Mouse (Mus musculus) neural tube, embryonic 15.5 days (tissue): Measurements from ENCODE around the gene Nat8f5. TPM values are rescaled to one million over a fixed set of nuclear protein-coding genes. Genes with fewer than 3 reads are reported as not detected.
"Not testable (repeated sequence)": the region's sequence is repeated elsewhere in the genome, so short reads cannot be mapped to it uniquely, and the experiment has no call there.

Experiments used
- ATAC-seq: fragments of 200-750 bp; cut with Nextera tagmentation; 2 replicates; pipeline ENCODE4 v1.8.0; 2017; ENCODE audit warnings: mild to moderate bottlenecking, moderate TSS enrichment, moderate library complexity; ENCODE audit not compliant: low FRiP score
- H3K27ac ChIP-seq: fragments of 300-500 bp; sonication (generic); replicated peaks from 2 replicates; pipeline ENCODE4 v1.5.1; 2015; ENCODE audit warnings: mild to moderate bottlenecking, inconsistent platforms
- H3K27me3 ChIP-seq: fragments of 300-500 bp; sonication (generic); replicated peaks from 2 replicates; pipeline ENCODE4 v1.6.1; 2015; ENCODE audit warnings: inconsistent platforms
- H3K36me3 ChIP-seq: fragments of 300-500 bp; sonication (generic); 2 replicates; pipeline ENCODE4 v1.6.1; 2015; ENCODE audit warnings: inconsistent platforms
- H3K4me1 ChIP-seq: fragments of 300-500 bp; sonication (generic); 2 replicates; pipeline ENCODE4 v1.6.1; 2015; ENCODE audit warnings: inconsistent platforms
- H3K4me2 ChIP-seq: fragments of 300-500 bp; sonication (generic); 2 replicates; pipeline ENCODE4 v1.6.1; 2015; ENCODE audit warnings: inconsistent platforms, mild to moderate bottlenecking, moderate library complexity
- H3K4me3 ChIP-seq: fragments of 300-500 bp; sonication (generic); replicated peaks from 2 replicates; pipeline ENCODE4 v1.5.1; 2015; ENCODE audit warnings: mild to moderate bottlenecking, inconsistent platforms
- H3K9ac ChIP-seq: fragments of 300-500 bp; sonication (generic); replicated peaks from 2 replicates; pipeline ENCODE4 v1.6.1; 2015; ENCODE audit warnings: mild to moderate bottlenecking, inconsistent platforms
- H3K9me3 ChIP-seq: fragments of 300-500 bp; sonication (generic); replicated peaks from 2 replicates; pipeline ENCODE4 v1.6.1; 2016; ENCODE audit warnings: inconsistent platforms
- WGBS: fragments of 180-500 bp; shearing (Covaris S2); methylation state at CpG from one replicate; pipeline ENCODE4 v1.1.7; 2015; ENCODE audit warnings: mixed read lengths; 5-methylcytosine and 5-hydroxymethylcytosine counted together
- polyA plus RNA-seq: library from polyadenylated mRNA; unstranded; fragments of >200 nt; fragmentation: Nextera tagmentation; extraction: Ambion mirVana; gene quantifications from 2 replicates; pipeline ENCODE4 v1.2.1, GENCODE M21; 2015

The Nat8f5 gene
- polyA plus RNA-seq, 1 experiment from 2014 or later, result 0.20 TPM

DNA sequence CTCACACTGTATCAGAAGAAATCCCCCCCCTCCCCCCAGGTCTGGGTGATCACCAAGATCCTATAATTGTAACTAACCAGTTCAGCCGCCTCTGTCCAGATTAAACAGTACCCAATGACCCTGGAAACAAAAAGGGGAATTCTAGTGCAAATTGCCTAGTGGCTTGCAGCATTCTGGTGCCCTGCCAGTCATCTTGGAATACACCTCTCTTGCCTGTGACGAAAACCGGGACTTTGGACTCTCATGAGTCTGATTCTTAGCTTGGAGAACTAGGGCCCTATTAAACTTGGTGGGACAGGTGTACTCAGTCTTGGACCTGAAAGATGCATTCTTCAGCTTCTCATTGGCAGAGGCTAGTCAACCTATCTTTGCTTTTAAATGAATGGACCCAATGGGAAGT, 32.7 kb upstream of the Nat8f5 start:
- H3K4me3 ChIP-seq, result no peak overlapping the region
- ATAC-seq, result no peak
- WGBS, result 78% methylated on average over 3 of the region's 3 CpGs

DNA sequence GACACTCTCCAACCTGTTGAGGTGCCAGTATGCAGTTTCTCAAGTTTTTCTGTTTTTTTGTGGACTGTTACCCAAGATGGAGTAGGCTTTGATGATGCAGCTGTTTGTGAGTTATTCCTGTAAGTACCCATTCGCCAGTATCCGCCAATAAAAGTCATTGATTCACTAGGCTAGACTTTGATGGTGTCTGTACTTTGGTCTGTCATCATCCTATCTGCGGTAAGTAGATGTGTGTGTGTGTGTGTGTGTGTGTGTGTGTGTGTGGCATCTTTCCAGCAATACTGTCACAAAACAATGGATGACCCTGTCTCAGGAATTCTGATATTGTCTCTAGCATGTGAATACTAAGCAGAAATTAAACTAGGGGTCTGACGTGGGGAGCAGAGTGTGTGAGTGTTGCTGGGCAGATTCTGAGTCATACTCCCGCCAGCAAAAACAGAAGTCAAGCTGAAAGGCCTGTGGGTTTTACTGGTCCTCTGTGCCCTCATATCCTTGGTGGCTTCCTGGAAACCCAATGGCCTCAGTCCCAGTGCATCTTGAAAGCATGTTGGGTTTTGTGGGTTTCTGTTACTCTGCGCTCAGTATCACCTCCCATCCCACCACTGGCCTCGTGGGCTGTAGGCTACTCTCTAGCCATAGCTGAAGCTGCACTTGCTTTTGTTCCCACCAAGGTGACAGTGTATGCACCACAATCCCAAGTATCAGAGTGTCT, 30.4 kb upstream of the Nat8f5 start:
- Histone ChIP-seq H3K4me1 (0 out of 2 replicates have a peak, but pooled peaks cover 3% of the 10 kb centered on the region), H3K9me3 (no peaks in the 10 kb centered on the region), H3K27ac (no peak overlapping the region), H3K9ac (no peak overlapping the region), H3K27me3 (no peaks in the 10 kb centered on the region), H3K4me3 (no peak overlapping the region), H3K4me2 (no peak overlapping the region), H3K36me3 (no peaks in the 10 kb centered on the region)
- ATAC-seq, result no peak
- 92% methylated on average over 7 of the region's 7 CpGs for WGBS

More for the DNA sequence above, 32.7 kb upstream of the Nat8f5 start:
- Histone ChIP-seq H3K9ac (no peak overlapping the region), H3K4me1 (no peaks in the 10 kb centered on the region), H3K4me2 (no peak overlapping the region), H3K27ac (no peak overlapping the region), H3K9me3 (no peaks in the 10 kb centered on the region), H3K27me3 (no peaks in the 10 kb centered on the region), H3K36me3 (no peaks in the 10 kb centered on the region)

DNA sequence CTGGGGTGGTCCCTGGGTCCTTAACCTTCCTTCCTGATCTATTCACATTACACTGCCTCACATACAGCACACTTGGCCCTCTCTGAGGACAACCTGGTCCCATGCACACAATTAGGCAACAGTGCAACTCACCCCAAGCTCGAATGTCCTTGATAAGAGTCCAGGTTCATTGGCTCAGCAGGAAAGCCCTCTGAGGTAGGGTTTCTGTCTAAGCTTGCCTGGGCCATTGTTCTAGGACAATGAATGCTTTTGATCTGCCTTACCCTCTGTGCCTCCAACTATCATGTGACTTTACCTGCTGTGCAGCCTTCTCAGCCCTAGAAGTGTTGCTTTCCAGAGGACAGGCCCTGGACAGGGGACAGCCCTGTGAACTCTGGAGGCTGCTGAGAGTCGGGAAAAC, 28.5 kb upstream of the Nat8f5 start:
- H3K4me2 ChIP-seq, result no peak overlapping the region
- H3K4me1 ChIP-seq, result 0 out of 2 replicates have a peak, but pooled peaks cover 3% of the 10 kb centered on the region
- H3K27me3 ChIP-seq, result no peaks in the 10 kb centered on the region
- H3K9ac ChIP-seq, result no peak overlapping the region
- WGBS, result 16% methylated on average over 2 of the region's 2 CpGs
- no peak overlapping the region for H3K4me3 ChIP-seq
- no peak for ATAC-seq
- H3K27ac ChIP-seq, result no peak overlapping the region
- no peaks in the 10 kb centered on the region for H3K9me3 ChIP-seq
- H3K36me3 ChIP-seq, result no peaks in the 10 kb centered on the region

DNA sequence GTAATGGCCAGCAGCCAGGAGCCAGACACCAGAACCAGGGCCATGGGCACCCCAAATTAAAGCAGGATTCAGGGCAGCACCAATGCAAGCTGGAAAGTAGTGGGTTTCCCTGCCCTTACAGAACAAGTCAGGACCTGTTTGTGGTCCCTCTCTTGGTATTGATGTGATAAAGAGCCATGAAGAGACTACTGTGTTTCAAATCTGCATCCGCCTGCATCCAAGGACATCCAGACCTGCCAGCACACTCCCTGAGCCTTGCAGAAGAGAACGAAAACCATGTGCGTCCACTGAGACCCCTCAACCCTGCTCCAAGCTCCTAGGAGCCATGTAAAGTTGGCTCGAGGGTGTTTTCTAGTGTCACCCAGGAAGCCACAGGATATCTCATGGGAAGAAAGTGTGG, 27.4 kb upstream of the Nat8f5 start:
- H3K9ac ChIP-seq, result no peak overlapping the region
- no peak for ATAC-seq
- H3K4me2 ChIP-seq, result no peak overlapping the region
- no peak overlapping the region for H3K4me3 ChIP-seq
- WGBS, result 91% methylated on average over 4 of the region's 4 CpGs
- H3K36me3 ChIP-seq, result no peaks in the 10 kb centered on the region
- H3K9me3 ChIP-seq, result no peaks in the 10 kb centered on the region
- H3K27me3 ChIP-seq, result no peaks in the 10 kb centered on the region
- 0 out of 2 replicates have a peak, but pooled peaks cover 3% of the 10 kb centered on the region for H3K4me1 ChIP-seq
- no peak overlapping the region for H3K27ac ChIP-seq

DNA sequence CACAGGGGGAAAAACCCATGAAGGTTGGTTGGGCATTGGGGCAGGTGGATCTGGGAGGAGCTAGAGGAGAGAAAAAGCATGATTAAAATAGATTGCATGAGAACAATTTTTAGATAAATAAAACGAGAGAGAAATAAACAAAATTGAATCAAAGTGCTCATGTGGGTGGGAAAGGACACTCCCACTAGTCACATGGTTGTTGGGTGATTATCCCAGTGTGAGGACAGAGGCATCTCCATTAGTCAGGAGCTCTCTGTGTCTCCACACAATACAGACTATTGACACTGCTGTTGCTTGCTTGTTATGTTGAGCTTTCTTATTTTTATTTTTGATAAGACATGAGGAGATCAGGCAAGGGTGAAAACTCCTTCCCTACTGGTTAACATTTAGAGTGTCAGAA, 26.1 kb upstream of the Nat8f5 start:
- Histone ChIP-seq H3K4me3 (no peak overlapping the region), H3K9ac (no peak overlapping the region), H3K4me1 (0 out of 2 replicates have a peak, but pooled peaks cover 3% of the 10 kb centered on the region), H3K27me3 (no peaks in the 10 kb centered on the region), H3K4me2 (no peak overlapping the region), H3K27ac (no peak overlapping the region), H3K36me3 (no peaks in the 10 kb centered on the region), H3K9me3 (no peaks in the 10 kb centered on the region)
- WGBS, result 66% methylated on average over 1 of the region's 1 CpGs
- ATAC-seq, result no peak

DNA sequence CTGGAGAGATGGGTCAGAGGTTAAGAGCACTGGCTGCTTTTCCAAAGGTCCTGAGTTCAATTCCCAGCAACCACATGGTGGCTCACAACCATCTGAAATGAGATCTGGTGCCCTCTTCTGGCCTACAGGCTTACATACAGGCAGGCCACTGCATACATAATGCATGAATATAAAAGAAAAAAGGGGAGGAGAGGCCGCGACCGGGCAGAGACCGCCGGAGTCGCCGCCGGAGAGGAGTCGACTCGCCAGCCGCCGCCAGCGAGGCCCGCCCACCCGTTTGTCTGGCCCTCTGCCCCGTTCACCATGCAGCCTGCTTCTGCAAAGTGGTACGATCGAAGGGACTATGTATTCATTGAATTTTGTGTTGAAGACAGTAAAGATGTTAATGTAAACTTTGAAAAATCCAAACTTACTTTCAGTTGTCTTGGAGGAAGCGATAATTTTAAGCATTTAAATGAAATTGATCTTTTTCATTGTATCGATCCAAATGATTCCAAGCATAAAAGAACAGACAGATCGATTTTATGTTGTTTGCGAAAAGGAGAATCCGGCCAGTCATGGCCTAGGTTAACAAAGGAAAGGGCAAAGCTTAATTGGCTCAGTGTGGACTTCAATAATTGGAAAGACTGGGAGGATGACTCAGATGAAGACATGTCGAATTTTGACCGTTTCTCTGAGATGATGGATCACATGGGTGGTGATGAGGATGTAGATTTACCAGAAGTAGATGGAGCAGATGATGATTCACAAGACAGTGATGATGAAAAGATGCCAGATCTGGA, 23.1 kb upstream of the Nat8f5 start:
- not testable (repeated sequence) for H3K9me3 ChIP-seq, H3K27ac ChIP-seq, H3K4me3 ChIP-seq, ATAC-seq, H3K36me3 ChIP-seq, H3K9ac ChIP-seq, H3K27me3 ChIP-seq, H3K4me1 ChIP-seq, H3K4me2 ChIP-seq
- WGBS, result 68% methylated on average over 25 of the region's 25 CpGs

DNA sequence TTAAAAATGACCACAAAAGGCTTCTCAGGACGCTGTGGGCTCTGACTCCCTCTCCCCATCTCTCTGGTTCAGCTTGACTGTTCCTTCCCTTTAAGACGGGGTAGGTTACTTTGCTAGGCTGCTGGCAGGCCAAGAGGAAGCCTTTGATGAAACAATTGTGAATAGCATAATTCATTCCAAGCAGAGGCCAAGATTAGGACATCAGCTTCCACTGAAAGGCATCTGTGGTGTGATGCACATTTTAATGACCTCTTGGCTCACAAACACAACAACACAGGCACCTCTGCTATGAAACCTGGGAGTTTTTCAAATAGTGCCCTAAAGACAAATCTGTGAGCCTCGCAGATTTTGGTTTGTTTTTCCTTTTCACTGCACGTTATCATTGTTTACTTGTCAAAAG, 19.2 kb upstream of the Nat8f5 start:
- WGBS, result 48% methylated on average over 4 of the region's 4 CpGs
- H3K4me2 ChIP-seq, result no peak overlapping the region
- no peaks in the 10 kb centered on the region for H3K4me1 ChIP-seq
- H3K27me3 ChIP-seq, result no peaks in the 10 kb centered on the region
- no peak overlapping the region for H3K9ac ChIP-seq
- H3K36me3 ChIP-seq, result no peaks in the 10 kb centered on the region
- no peak for ATAC-seq
- no peaks in the 10 kb centered on the region for H3K9me3 ChIP-seq
- H3K4me3 ChIP-seq, result no peak overlapping the region
- no peak overlapping the region for H3K27ac ChIP-seq

DNA sequence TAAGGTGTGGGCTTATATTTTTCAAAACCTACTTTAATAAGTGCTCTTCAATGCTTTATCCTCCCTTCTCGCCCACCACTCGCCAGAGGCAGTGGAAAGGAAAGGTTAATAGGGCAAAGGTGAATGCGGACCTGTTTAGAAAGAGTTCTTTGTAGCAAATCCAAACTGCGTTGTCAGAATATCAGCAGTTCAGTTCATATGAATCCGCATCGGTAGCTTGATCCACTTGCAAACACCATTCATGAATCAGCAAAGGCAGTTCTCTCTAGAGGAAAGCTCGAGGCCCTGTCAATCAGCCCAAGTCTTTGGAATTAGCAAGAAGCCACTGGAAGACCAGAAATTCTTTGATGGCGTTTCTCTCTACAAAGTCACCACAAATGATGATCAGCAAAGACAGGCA, 17.9 kb upstream of the Nat8f5 start:
- no peak overlapping the region for H3K9ac ChIP-seq
- WGBS, result 68% methylated on average over 8 of the region's 8 CpGs
- H3K4me1 ChIP-seq, result no peaks in the 10 kb centered on the region
- H3K36me3 ChIP-seq, result no peaks in the 10 kb centered on the region
- H3K9me3 ChIP-seq, result no peaks in the 10 kb centered on the region
- no peak overlapping the region for H3K4me3 ChIP-seq
- no peak for ATAC-seq
- H3K27ac ChIP-seq, result no peak overlapping the region
- no peak overlapping the region for H3K4me2 ChIP-seq
- no peaks in the 10 kb centered on the region for H3K27me3 ChIP-seq

DNA sequence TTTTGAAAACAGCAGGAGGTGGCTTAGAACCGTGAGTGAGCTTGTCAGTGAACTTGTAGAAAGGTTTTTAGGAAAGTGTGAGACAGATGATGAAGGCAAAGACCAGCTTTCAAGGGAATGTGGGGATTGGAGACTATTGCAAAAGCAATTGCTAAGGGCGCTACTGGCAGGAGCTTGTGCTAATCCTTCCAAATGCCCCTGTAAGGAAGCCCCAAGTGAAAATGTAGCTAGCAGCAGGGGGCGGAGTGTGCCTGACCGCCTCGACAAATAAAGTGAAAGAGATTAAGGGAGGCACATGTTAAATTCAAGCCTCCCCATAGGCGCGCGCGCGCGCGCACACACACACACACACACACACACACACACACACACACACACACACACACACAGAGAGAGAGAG, 16.5 kb upstream of the Nat8f5 start:
- not testable (repeated sequence) for H3K9ac ChIP-seq, H3K4me1 ChIP-seq, H3K9me3 ChIP-seq, H3K4me3 ChIP-seq, H3K27ac ChIP-seq, ATAC-seq, H3K27me3 ChIP-seq, H3K36me3 ChIP-seq
- H3K4me2 ChIP-seq, result peak overlapping the region; percentile 26
- WGBS, result 30% methylated on average over 12 of the region's 12 CpGs

DNA sequence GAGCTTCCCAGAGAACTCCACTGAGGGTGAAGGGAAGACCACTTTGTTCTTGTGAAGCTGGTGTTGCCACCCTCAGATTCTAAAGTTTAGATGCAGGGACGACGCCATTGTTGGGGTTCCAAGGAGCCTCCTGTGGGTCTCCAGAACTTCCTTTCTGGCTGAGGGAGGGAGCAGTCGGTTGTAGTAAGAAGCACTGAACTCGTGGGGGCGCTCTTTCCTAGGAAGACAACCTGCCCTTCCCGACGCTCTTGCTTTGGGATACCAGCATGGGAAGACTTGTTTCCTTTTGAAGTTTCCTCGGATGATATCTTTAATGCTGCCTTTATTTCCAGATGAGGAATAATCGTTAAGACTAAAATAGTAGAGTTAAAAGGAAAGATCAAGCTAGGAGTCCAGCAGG, 16.1 kb upstream of the Nat8f5 start:
- not testable (repeated sequence) for H3K9me3 ChIP-seq, H3K27me3 ChIP-seq, H3K4me3 ChIP-seq, H3K36me3 ChIP-seq, H3K27ac ChIP-seq, H3K4me2 ChIP-seq, H3K4me1 ChIP-seq, H3K9ac ChIP-seq, ATAC-seq
- 30% methylated on average over 9 of the region's 9 CpGs for WGBS

DNA sequence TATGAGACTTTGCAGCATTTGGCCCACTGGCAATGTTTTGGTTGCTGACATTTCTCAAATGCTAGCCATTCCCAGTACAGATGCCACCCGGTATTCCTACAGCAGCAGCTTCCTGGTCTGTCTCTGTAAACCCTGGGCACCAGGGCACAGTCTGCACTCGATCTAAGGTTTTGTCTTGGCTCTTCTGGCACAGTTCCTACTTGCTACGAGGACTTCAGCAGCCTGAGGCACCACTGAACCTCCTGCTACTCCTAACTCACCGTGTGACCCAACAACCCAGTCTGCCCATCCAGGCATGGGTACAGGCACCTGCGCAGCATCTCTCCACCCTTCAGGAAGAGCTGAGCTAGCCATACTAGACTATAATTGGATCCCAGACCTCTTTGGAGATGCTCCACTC, 15.3 kb upstream of the Nat8f5 start:
- not testable (repeated sequence) for H3K4me3 ChIP-seq, H3K9ac ChIP-seq, H3K4me2 ChIP-seq, H3K27ac ChIP-seq, H3K9me3 ChIP-seq, ATAC-seq, H3K27me3 ChIP-seq, H3K36me3 ChIP-seq, H3K4me1 ChIP-seq
- 78% methylated on average over 5 of the region's 5 CpGs for WGBS

DNA sequence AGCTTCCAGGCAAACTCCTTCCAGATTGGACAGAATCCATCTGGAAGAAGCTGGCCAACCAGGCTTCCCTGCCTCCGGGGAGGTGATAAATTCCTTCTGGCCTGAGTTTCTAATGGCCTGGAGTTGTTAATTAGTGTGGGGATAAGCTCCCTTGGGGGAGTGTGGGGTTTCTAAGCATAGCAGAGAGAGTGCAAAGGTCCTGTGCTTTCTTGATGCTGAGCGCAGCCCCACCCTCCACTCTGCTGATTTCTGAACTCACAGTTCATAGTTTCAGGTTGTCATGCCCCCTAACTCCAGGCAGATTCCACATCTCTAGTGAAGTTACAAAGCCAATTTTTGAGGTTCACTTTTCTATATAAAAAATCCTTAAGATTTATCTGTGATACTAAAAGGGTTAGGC, 14.3 kb upstream of the Nat8f5 start:
- not testable (repeated sequence) for H3K4me1 ChIP-seq, H3K9ac ChIP-seq, H3K4me2 ChIP-seq, H3K9me3 ChIP-seq, H3K4me3 ChIP-seq, ATAC-seq, H3K27me3 ChIP-seq, H3K27ac ChIP-seq, H3K36me3 ChIP-seq
- WGBS, result 79% methylated on average over 1 of the region's 2 CpGs
